Comparison of ENCODE assay signal across 7 mouse cellular contexts in genomic region chr16:8523480-8524144, GRCm38 (mm10). TPM values are rescaled to one million over a fixed set of nuclear protein-coding genes. Genes with fewer than 3 reads are reported as not detected.
A peak's percentile ranks its signal among the peaks of the same experiment; 100 is the strongest.
DNase-seq lines count a peak whose midpoint lies in the region; ATAC-seq and TF ChIP-seq lines count a peak whose summit lies in the region.

No protein-coding gene starts in this region.

- no peaks in the 10 kb centered on the region for H3K27me3 ChIP-seq in heart, embryonic 10.5 days (ENCODE audit: insufficient read depth, poor library complexity, severe bottlenecking)
- H3K27me3 ChIP-seq in kidney, embryonic 14.5 days (ENCODE audit: control insufficient read depth, insufficient read depth, low read length): no peaks in the 10 kb centered on the region
- H3K27me3 ChIP-seq in limb, embryonic 14.5 days (ENCODE audit: control insufficient read depth, insufficient read depth, low read length): no peaks in the 10 kb centered on the region

- no peak overlapping the region for H3K4me2 ChIP-seq in kidney, embryonic 14.5 days (replicated peaks; ENCODE audit: low read depth, low read length)
- peak overlapping the region; percentile 13 for H3K4me2 ChIP-seq in limb, embryonic 14.5 days (replicated peaks; ENCODE audit: low read depth, low read length, severe bottlenecking)

- no peaks in the 10 kb centered on the region for H3K36me3 ChIP-seq in heart, embryonic 10.5 days
- H3K36me3 ChIP-seq in kidney, embryonic 14.5 days (ENCODE audit: control insufficient read depth, insufficient read depth, low read length): no peaks in the 10 kb centered on the region
- H3K36me3 ChIP-seq in limb, embryonic 14.5 days (ENCODE audit: control insufficient read depth, insufficient read depth, low read length): no peaks in the 10 kb centered on the region

- peaks cover 39% of the 10 kb centered on the region for H3K4me1 ChIP-seq in heart, embryonic 10.5 days
- peaks cover 14% of the 10 kb centered on the region for H3K4me1 ChIP-seq in kidney, embryonic 14.5 days (ENCODE audit: control insufficient read depth, insufficient read depth, low read length)
- H3K4me1 ChIP-seq in limb, embryonic 14.5 days (ENCODE audit: control insufficient read depth, insufficient read depth, low read length): peaks cover 28% of the 10 kb centered on the region

- H3K9ac ChIP-seq in kidney, embryonic 14.5 days (ENCODE audit: low read depth, low read length): no peak overlapping the region
- H3K9ac ChIP-seq in limb, embryonic 14.5 days (ENCODE audit: low read depth, low read length, severe bottlenecking): 0 out of 2 replicates have a peak overlapping the region, but pooled peaks have one; percentile 31

- TF ChIP-seq POLR2A in brain, embryonic 14.5 days (IDR thresholded peaks at IDR 0.05; ENCODE audit: borderline replicate concordance, extremely low read depth, insufficient read depth, insufficient read length, poor library complexity, severe bottlenecking): no peak
- no peak for TF ChIP-seq POLR2A in limb, embryonic 14.5 days (IDR thresholded peaks at IDR 0.05; ENCODE audit: borderline replicate concordance, extremely low read depth, insufficient read depth, insufficient read length)

- peak overlapping the region; percentile 22; the same call in 1 of the 2 replicates for H3K4me3 ChIP-seq in heart, embryonic 10.5 days
- no peak overlapping the region for H3K4me3 ChIP-seq in kidney, embryonic 14.5 days (ENCODE audit: low read length)
- no peak overlapping the region for H3K4me3 ChIP-seq in limb, embryonic 14.5 days (replicated peaks; ENCODE audit: low read length)

- ATAC-seq in kidney, embryonic 14.5 days (ENCODE audit: low FRiP score, low TSS enrichment): peak; percentile 80
- peak; percentile 90 for ATAC-seq in limb, embryonic 14.5 days (ENCODE audit: low FRiP score, low read depth)

- 27% methylated on average over 11 of the region's 11 CpGs for WGBS in heart, embryonic 10.5 days
- WGBS in kidney, embryonic 14.5 days: 36% methylated on average over 11 of the region's 11 CpGs
- 6% methylated on average over 11 of the region's 11 CpGs for WGBS in limb, embryonic 14.5 days

- peak; percentile 97 for DNase-seq in brain, embryonic 14.5 days (ENCODE audit: low read depth)
- DNase-seq in cerebellum, postnatal 25 days: peak; percentile 73 to 81
- peak; percentile 86 for DNase-seq in heart, embryonic 10.5 days (ENCODE audit: low spot score)
- DNase-seq in limb, embryonic 14.5 days (ENCODE audit: low spot score): peak; percentile 82
- peak; percentile 29 for DNase-seq in ovary, postnatal 14 days (ENCODE audit: low spot score)
- no peak for DNase-seq in spleen, postnatal 10 days (ENCODE audit: low spot score in 2 of 2)

- no peaks in the 10 kb centered on the region for H3K9me3 ChIP-seq in heart, embryonic 10.5 days
- H3K9me3 ChIP-seq in kidney, embryonic 14.5 days (ENCODE audit: control insufficient read depth, low read length): no peaks in the 10 kb centered on the region
- no peaks in the 10 kb centered on the region for H3K9me3 ChIP-seq in limb, embryonic 14.5 days (ENCODE audit: control insufficient read depth, low read length)

- TF ChIP-seq CTCF in brain, embryonic 14.5 days (IDR thresholded peaks at IDR 0.05; ENCODE audit: borderline replicate concordance, extremely low read depth, insufficient read depth, insufficient read length): no peak

- peak overlapping the region; percentile 82 for H3K27ac ChIP-seq in heart, embryonic 10.5 days
- H3K27ac ChIP-seq in kidney, embryonic 14.5 days (ENCODE audit: low read depth, low read length): peak overlapping the region; percentile 31
- H3K27ac ChIP-seq in limb, embryonic 14.5 days (replicated peaks; ENCODE audit: low read depth, low read length): peak overlapping the region; percentile 82

RNA-seq across cellular contexts. Expression of gene Abat, which starts 10.4 kb away (rescaled TPM):
- 49.2 and 59.8 TPM in 2 replicates for polyA plus RNA-seq in brain, embryonic 14.5 days (2012; rRNA removed)
- polyA plus RNA-seq in heart, embryonic 10.5 days (2016; fragmentation: Nextera tagmentation; extraction: Ambion mirVana): 34.7 and 41.8 TPM in 2 replicates
- polyA plus RNA-seq in kidney, embryonic 14.5 days (2014; fragmentation: Nextera tagmentation; extraction: Ambion mirVana): 15.8 and 27.2 TPM in 2 replicates
- 23.2 and 25.9 TPM in 2 replicates for polyA plus RNA-seq in limb, embryonic 14.5 days (2012; rRNA removed)
- polyA plus RNA-seq in limb, embryonic 14.5 days (2014; fragmentation: Nextera tagmentation; extraction: Ambion mirVana): 19.1 and 23.6 TPM in 2 replicates

RNA-seq across cellular contexts. Expression of gene Mettl22, which starts 53.0 kb away (rescaled TPM):
- 66.5 and 70.5 TPM in 2 replicates for polyA plus RNA-seq in brain, embryonic 14.5 days (2012; rRNA removed)
- polyA plus RNA-seq in heart, embryonic 10.5 days (2016; fragmentation: Nextera tagmentation; extraction: Ambion mirVana): 38.0 and 54.3 TPM in 2 replicates
- 20.5 and 22.2 TPM in 2 replicates for polyA plus RNA-seq in kidney, embryonic 14.5 days (2014; fragmentation: Nextera tagmentation; extraction: Ambion mirVana)
- polyA plus RNA-seq in limb, embryonic 14.5 days (2012; rRNA removed): 42.4 and 42.6 TPM in 2 replicates
- 22.9 and 28.7 TPM in 2 replicates for polyA plus RNA-seq in limb, embryonic 14.5 days (2014; fragmentation: Nextera tagmentation; extraction: Ambion mirVana)

Comparison
In these comparisons a context has a peak if more than half of its experiments do, and no peak if none do; other contexts are left out.
1. DNase-seq: peak in brain, embryonic 14.5 days (single experiment), cerebellum, postnatal 25 days (2 of 2), heart, embryonic 10.5 days (single experiment), limb, embryonic 14.5 days (single experiment) and ovary, postnatal 14 days (single experiment); none in spleen, postnatal 10 days (0 of 2).
2. H3K27ac ChIP-seq: peak in every context shown above with its lines; median percentile 82 in heart, embryonic 10.5 days; 82 in limb, embryonic 14.5 days; 31 in kidney, embryonic 14.5 days.